Mouse (Mus musculus) embryonic facial prominence, embryonic 13.5 days (tissue): ENCODE data around the gene Txndc12. TPM values are rescaled to one million over a fixed set of nuclear protein-coding genes. Genes with fewer than 3 reads are reported as not detected.

Source experiments
- ATAC-seq: fragments of 200-750 bp; cut with Nextera tagmentation; 2 replicates; pipeline ENCODE4 v1.8.0; 2017; ENCODE audit warnings: low read depth; ENCODE audit not compliant: insufficient number of reproducible peaks, insufficient read depth, low FRiP score, low TSS enrichment
- H3K27ac ChIP-seq: fragments of 300-500 bp; sonication (generic); 2 replicates; pipeline ENCODE4 v1.5.1; 2015; ENCODE audit warnings: moderate library complexity, mild to moderate bottlenecking, inconsistent platforms
- H3K27me3 ChIP-seq: fragments of 300-500 bp; sonication (generic); 2 replicates; pipeline ENCODE4 v1.6.1; 2015; ENCODE audit warnings: mild to moderate bottlenecking, inconsistent platforms
- H3K36me3 ChIP-seq: fragments of 300-500 bp; sonication (generic); 2 replicates; pipeline ENCODE4 v1.6.1; 2015; ENCODE audit warnings: mild to moderate bottlenecking, inconsistent platforms
- H3K4me1 ChIP-seq: fragments of 300-500 bp; sonication (generic); 2 replicates; pipeline ENCODE4 v1.6.1; 2015; ENCODE audit warnings: inconsistent platforms
- H3K4me2 ChIP-seq: fragments of 300-500 bp; sonication (generic); 2 replicates; pipeline ENCODE4 v1.6.1; 2015; ENCODE audit warnings: moderate library complexity, mild to moderate bottlenecking, inconsistent platforms
- H3K4me3 ChIP-seq: fragments of 300-500 bp; sonication (generic); 2 replicates; pipeline ENCODE4 v1.5.1; 2015; ENCODE audit warnings: mild to moderate bottlenecking, inconsistent platforms
- H3K9ac ChIP-seq: fragments of 300-500 bp; sonication (generic); 2 replicates; pipeline ENCODE4 v1.6.1; 2015; ENCODE audit warnings: mild to moderate bottlenecking, inconsistent platforms
- H3K9me3 ChIP-seq: fragments of 300-500 bp; sonication (generic); 2 replicates; pipeline ENCODE4 v1.6.1; 2016; ENCODE audit warnings: inconsistent platforms
- WGBS: fragments of 180-500 bp; shearing (Covaris S2); methylation state at CpG from one replicate; pipeline ENCODE4 v1.1.7; 2015; ENCODE audit warnings: mixed read lengths; 5-methylcytosine and 5-hydroxymethylcytosine counted together
- polyA plus RNA-seq: library from polyadenylated mRNA; unstranded; fragments of >200 nt; fragmentation: Nextera tagmentation; extraction: Ambion mirVana; gene quantifications from 2 replicates; pipeline ENCODE4 v1.2.1, GENCODE M21; 2015

Txndc12 gene
- 109 and 111 TPM in 2 replicates for polyA plus RNA-seq

DNA sequence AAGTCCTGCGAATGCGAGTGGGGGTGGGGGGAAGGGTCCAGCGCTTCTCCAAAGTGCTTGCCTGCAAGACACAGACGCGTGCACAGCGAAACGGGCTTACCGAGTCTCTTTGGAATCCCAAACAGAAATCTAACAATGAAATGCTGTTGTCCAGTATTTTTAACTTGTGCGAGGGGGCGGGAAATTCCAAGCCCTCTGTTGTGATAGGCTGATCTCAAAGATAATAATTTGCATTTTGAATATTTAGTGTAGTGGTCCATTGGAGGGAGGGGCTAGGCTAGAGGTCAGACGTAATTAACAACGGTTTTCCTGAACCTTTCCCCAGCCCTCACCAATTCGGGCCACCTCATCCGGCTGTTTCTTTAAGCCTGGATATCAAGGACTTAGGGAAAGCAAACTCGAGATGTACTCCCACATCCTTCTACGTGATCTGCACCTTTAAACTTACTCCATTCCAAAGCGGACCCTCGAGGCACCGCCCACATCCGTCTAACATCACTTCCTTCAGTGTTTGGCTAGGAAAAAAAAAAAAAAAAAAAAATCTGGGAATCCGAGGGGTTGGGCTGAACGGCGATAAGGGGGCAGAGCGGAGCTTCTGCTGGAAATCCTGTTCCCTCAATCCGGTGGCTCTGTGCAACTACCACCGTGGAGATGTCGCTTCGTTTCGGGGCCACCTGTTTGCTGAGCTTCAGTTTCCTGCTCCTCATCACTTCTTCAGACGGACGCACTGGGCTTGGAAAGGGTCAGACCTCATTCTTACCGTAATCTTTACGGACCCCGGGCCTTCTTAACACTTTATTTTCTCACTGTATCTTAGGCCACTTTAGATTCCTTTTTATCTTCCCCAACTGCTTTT lies at the start of gene Txndc12:
Gene Txndc12 (plus strand): TSS at position 487 of the 856 bp plus-strand sequence.
- H3K9ac ChIP-seq = peak within 1 kb of the TSS; percentile 98
- under 1% methylated on average over 34 of the region's 34 CpGs for WGBS

DNA sequence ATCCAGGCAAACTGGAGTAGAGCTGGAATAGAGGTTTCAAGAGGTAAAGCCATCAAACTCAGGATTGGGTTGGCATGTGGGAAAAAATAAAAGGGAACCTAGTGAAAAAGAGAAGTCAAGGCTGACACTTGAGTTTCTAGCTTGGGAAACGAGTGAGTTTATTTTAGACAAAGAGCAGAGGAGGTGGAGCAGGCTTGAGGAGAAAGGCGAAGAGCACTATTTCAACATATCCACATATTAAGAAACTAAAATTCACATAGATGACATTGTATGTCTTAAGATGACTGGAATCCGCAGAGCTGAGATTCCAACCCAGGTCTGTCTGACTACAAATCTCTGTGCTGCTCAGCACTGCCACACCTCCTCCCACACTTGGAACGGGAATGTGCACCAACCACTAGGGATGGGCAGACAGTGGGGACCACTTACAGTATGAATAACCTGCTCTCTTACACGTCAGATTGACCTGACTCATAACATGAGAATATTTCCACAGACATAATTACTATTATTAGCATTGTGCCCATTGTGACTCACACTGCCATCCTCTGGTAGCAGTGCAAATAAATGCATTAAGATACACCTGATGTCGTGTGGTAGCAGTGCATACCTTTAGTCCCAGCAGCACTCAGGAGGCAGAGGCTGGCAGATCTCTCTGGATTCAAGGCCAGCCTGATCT lies 45.0 kb upstream of the Txndc12 start:
- Histone ChIP-seq H3K27ac (no peak overlapping the region), H3K4me1 (no peaks in the 10 kb centered on the region), H3K27me3 (no peaks in the 10 kb centered on the region), H3K36me3 (no peaks in the 10 kb centered on the region), H3K9ac (no peak overlapping the region), H3K4me2 (no peak overlapping the region), H3K4me3 (no peak overlapping the region), H3K9me3 (no peaks in the 10 kb centered on the region)
- WGBS = 76% methylated on average over 6 of the region's 6 CpGs
- no peak for ATAC-seq

More for the DNA sequence above, at the start of gene Txndc12:
- Histone ChIP-seq H3K27ac (peak within 1 kb of the TSS; percentile 100), H3K36me3 (peaks cover 9% of the 10 kb centered on the region), H3K27me3 (no peaks in the 10 kb centered on the region), H3K9me3 (no peaks in the 10 kb centered on the region), H3K4me2 (peak within 1 kb of the TSS; percentile 76), H3K4me1 (peaks cover 30% of the 10 kb centered on the region), H3K4me3 (peak within 1 kb of the TSS; percentile 90)
- peak; percentile 80 for ATAC-seq

DNA sequence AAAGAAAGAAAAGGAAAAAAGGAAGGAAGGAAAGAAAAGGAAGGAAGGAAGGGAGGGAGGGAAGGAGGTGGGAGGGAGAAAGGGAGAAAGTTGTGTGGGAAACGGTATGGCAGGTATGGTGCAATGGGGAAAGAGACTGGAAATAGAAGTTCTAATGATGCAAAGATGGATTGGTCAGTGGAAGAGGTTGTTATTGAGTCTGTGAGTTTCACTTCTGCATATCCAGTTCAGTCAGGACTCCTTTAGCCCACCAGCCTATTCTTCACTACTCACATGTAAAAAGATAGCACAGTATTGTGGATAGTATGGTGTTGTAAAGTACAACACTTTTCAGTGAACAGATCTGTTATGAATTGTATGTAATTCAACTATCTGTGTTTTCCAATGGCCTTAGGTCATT lies 43.9 kb upstream of the Txndc12 start:
- Histone ChIP-seq H3K4me2 (no peak overlapping the region), H3K36me3 (no peaks in the 10 kb centered on the region), H3K27ac (no peak overlapping the region), H3K27me3 (no peaks in the 10 kb centered on the region), H3K4me3 (no peak overlapping the region), H3K9me3 (no peaks in the 10 kb centered on the region), H3K4me1 (no peaks in the 10 kb centered on the region), H3K9ac (no peak overlapping the region)
- ATAC-seq = no peak
- WGBS = 81% methylated on average over 1 of the region's 1 CpGs

DNA sequence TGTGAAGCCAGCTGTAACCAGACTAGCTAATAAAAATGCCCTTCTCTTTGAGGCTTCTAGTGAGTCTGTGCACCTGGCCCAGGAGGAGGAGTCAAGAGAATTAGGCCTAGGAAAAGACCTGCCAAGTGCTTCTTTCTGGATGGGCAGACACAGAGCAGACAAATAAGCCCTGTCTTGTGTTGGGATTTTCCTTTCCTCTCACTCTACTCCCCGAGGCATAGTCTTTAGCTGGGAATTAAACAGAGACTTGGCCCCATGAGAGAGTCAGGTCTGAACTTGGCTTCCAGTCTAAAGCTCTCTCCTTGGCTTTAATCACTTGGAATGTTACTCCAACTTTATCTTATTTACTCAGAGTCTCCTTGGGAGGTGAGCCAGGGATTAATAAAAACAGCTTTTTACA lies 40.5 kb upstream of the Txndc12 start:
- no peaks in the 10 kb centered on the region for H3K4me1 ChIP-seq
- no peaks in the 10 kb centered on the region for H3K27me3 ChIP-seq
- ATAC-seq = no peak
- H3K4me3 ChIP-seq = no peak overlapping the region
- WGBS = 41% methylated on average over 1 of the region's 1 CpGs
- no peak overlapping the region for H3K4me2 ChIP-seq
- no peaks in the 10 kb centered on the region for H3K9me3 ChIP-seq
- no peak overlapping the region for H3K9ac ChIP-seq
- H3K36me3 ChIP-seq = no peaks in the 10 kb centered on the region
- no peak overlapping the region for H3K27ac ChIP-seq

DNA sequence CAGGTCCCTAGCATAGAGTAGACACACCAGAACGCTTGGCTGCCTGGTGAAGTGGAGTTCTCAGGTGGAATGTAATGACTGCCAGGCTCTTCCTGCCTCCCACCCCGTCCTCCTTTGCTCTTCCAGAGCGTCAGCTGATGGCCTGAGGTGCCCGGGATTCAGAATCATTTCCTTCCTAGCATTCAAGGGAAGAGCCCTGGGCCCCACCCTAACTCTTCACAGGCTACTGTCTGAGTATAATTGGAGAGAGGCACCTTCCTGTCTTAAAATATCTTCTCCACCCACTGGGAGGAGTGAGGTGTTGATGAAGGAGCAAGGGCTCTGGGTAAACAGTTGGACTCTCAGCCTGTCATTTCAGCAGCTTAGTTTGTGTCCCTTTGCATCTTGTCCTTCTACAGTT lies 37.7 kb upstream of the Txndc12 start:
- no peaks in the 10 kb centered on the region for H3K27me3 ChIP-seq
- H3K9ac ChIP-seq = no peak overlapping the region
- no peak overlapping the region for H3K27ac ChIP-seq
- no peak for ATAC-seq
- H3K4me3 ChIP-seq = no peak overlapping the region
- no peak overlapping the region for H3K4me2 ChIP-seq
- no peaks in the 10 kb centered on the region for H3K36me3 ChIP-seq
- 30% methylated on average over 4 of the region's 4 CpGs for WGBS
- H3K4me1 ChIP-seq = no peaks in the 10 kb centered on the region
- H3K9me3 ChIP-seq = no peaks in the 10 kb centered on the region

- no peak for ATAC-seq
- H3K4me2 ChIP-seq = no peak overlapping the region
- no peaks in the 10 kb centered on the region for H3K4me1 ChIP-seq
- no peak overlapping the region for H3K4me3 ChIP-seq
- H3K27ac ChIP-seq = no peak overlapping the region
- no peaks in the 10 kb centered on the region for H3K27me3 ChIP-seq
- 50% methylated on average over 2 of the region's 2 CpGs for WGBS
- H3K9me3 ChIP-seq = no peaks in the 10 kb centered on the region
- no peaks in the 10 kb centered on the region for H3K36me3 ChIP-seq
- no peak overlapping the region for H3K9ac ChIP-seq
These were observed 36.1 kb upstream of the Txndc12 start for GRCm38 (mm10) chr4:108798083-108798830.

GRCm38 (mm10) chr4:108803535-108803934 lies 30.9 kb upstream of the Txndc12 start:
- 81% methylated on average over 2 of the region's 2 CpGs for WGBS
- Histone ChIP-seq H3K9ac (no peak overlapping the region), H3K27ac (no peak overlapping the region), H3K4me3 (no peak overlapping the region), H3K4me2 (no peak overlapping the region), H3K36me3 (no peaks in the 10 kb centered on the region), H3K9me3 (no peaks in the 10 kb centered on the region), H3K27me3 (no peaks in the 10 kb centered on the region), H3K4me1 (no peaks in the 10 kb centered on the region)
- ATAC-seq = no peak

- ATAC-seq = no peak
- Histone ChIP-seq H3K9me3 (no peaks in the 10 kb centered on the region), H3K36me3 (peaks cover 11% of the 10 kb centered on the region), H3K9ac (no peak overlapping the region), H3K4me1 (no peaks in the 10 kb centered on the region), H3K4me3 (no peak overlapping the region), H3K27me3 (no peaks in the 10 kb centered on the region), H3K27ac (no peak overlapping the region), H3K4me2 (no peak overlapping the region)
- 68% methylated on average over 4 of the region's 4 CpGs for WGBS
These were observed 23.3 kb upstream of the Txndc12 start for GRCm38 (mm10) chr4:108811142-108811541.

GRCm38 (mm10) chr4:108811550-108811949 lies 22.9 kb upstream of the Txndc12 start:
- ATAC-seq = no peak
- Histone ChIP-seq H3K9me3 (no peaks in the 10 kb centered on the region), H3K4me1 (no peaks in the 10 kb centered on the region), H3K4me2 (no peak overlapping the region), H3K27me3 (no peaks in the 10 kb centered on the region), H3K9ac (no peak overlapping the region), H3K36me3 (peaks cover 11% of the 10 kb centered on the region), H3K4me3 (no peak overlapping the region), H3K27ac (no peak overlapping the region)
- WGBS = 73% methylated on average over 6 of the region's 6 CpGs

DNA sequence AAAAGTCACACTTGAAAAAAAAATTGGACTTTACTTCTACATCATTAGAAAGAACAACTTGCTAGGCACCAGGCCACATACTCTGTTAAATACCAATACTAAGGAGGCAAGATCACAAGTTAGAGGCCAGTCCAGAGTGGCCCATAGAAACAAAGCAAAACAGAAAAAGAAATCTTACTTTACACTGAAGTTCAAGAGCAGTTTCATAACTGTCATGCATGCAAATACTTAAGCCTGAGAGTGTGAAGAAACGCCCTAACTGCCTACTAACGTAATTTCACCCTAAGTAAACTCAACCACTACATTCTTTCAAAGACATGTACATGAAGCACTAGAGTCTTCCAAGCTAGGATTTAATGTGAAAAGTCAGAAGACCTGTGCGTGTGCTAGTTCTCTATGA lies 8.7 kb upstream of the Txndc12 start:
- no peaks in the 10 kb centered on the region for H3K4me1 ChIP-seq

DNA sequence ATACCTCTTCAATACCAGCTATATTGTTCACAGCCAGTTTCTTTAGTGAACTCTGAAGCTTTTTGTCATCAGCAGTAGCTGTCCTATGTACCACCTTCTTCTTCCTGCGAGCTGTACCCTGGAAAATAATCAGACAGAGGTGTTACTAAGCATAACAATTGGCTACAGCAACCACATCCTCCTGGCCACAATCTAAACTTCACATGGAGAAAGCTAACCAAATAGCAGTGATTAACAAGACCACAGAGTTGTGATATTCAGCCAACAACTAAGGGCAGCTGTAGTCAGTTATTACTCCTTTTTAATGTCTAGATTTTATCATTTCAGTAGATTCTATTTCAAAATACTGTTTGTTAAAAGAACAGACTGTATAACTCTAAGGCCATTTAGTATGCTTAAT lies 8.3 kb upstream of the Txndc12 start:
- peaks cover 76% of the 10 kb centered on the region for H3K36me3 ChIP-seq
- no peaks in the 10 kb centered on the region for H3K9me3 ChIP-seq
- no peak overlapping the region for H3K4me2 ChIP-seq
- H3K27ac ChIP-seq = no peak overlapping the region
- no peak overlapping the region for H3K9ac ChIP-seq
- no peaks in the 10 kb centered on the region for H3K4me1 ChIP-seq
- 78% methylated on average over 1 of the region's 1 CpGs for WGBS
- H3K4me3 ChIP-seq = no peak overlapping the region
- H3K27me3 ChIP-seq = no peaks in the 10 kb centered on the region
- ATAC-seq = no peak

More for the DNA sequence above, 8.7 kb upstream of the Txndc12 start:
- ATAC-seq = no peak
- no peak overlapping the region for H3K4me2 ChIP-seq
- H3K9me3 ChIP-seq = no peaks in the 10 kb centered on the region
- WGBS = 94% methylated on average over 3 of the region's 3 CpGs
- no peaks in the 10 kb centered on the region for H3K27me3 ChIP-seq
- H3K9ac ChIP-seq = no peak overlapping the region
- no peak overlapping the region for H3K4me3 ChIP-seq
- H3K36me3 ChIP-seq = peaks cover 80% of the 10 kb centered on the region
- H3K27ac ChIP-seq = no peak overlapping the region
